Mouse (Mus musculus): ENCODE data around the gene Bcl2l11. TPM values are rescaled to one million over a fixed set of nuclear protein-coding genes. Genes with fewer than 3 reads are reported as not detected.

The Bcl2l11 gene
- polyA plus RNA-seq (2017; shearing (Covaris generic)): 47.3 TPM

GRCm38 (mm10) chr2:128125635-128126470 is at the start of gene Bcl2l11:
TSS of gene Bcl2l11 (plus strand) at chr2:128126038.

